Mouse (Mus musculus): ENCODE results near the gene Ngly1. TPM values are rescaled to one million over a fixed set of nuclear protein-coding genes. Genes with fewer than 3 reads are reported as not detected.

Gene Ngly1
- polyA plus RNA-seq, 1 experiment from 2014 or later: 18.0 TPM

GRCm38 (mm10) chr14:16243603-16244209, 5.4 kb upstream of the Ngly1 start:
- peak overlapping the region; percentile 92 for H3K27ac ChIP-seq
- H3K9me3 ChIP-seq: no peaks in the 10 kb centered on the region
- 0 out of 2 replicates have a peak, but pooled peaks cover 3% of the 10 kb centered on the region for H3K4me1 ChIP-seq
- 9% methylated on average over 10 of the region's 10 CpGs for WGBS
- H3K27me3 ChIP-seq (ENCODE audit: insufficient read depth, poor library complexity, severe bottlenecking): no peaks in the 10 kb centered on the region
- H3K4me3 ChIP-seq: peak overlapping the region; percentile 72
- no peak for DNase-seq (ENCODE audit: low spot score)
- peaks cover 4% of the 10 kb centered on the region; the same call in 1 of the 2 replicates for H3K36me3 ChIP-seq

- H3K9me3 ChIP-seq: no peaks in the 10 kb centered on the region
- 0 out of 2 replicates have a peak, but pooled peaks cover 3% of the 10 kb centered on the region for H3K4me1 ChIP-seq
- 0 out of 2 replicates have a peak overlapping the region, but pooled peaks have one; percentile 92 for H3K27ac ChIP-seq
- WGBS: 58% methylated on average over 2 of the region's 2 CpGs
- no peaks in the 10 kb centered on the region for H3K27me3 ChIP-seq (ENCODE audit: insufficient read depth, poor library complexity, severe bottlenecking)
- H3K4me3 ChIP-seq: no peak overlapping the region
- peaks cover 4% of the 10 kb centered on the region; the same call in 1 of the 2 replicates for H3K36me3 ChIP-seq
- DNase-seq (ENCODE audit: low spot score): no peak
Measured at GRCm38 (mm10) chr14:16244370-16244769, 4.7 kb upstream of the Ngly1 start.

DNA sequence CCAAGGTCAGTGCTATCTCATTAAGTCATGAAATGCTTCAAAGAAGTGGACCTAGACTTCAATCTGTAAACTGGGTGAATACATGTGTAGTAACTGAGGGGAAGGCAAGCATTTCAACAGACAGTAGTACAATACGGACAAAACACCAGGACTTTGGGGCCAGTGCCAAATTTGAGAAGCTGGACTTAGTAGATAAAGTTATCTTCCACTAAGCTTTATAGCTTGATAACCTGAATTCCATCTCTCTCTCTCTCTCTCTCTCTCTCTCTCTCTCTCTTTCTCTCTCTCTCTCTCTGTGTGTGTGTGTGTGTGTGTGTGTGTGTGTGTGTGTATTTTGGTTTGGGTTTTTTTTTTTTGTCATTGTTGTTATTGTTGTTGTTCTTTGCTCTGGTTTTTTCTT, 4.0 kb upstream of the Ngly1 start:
- 0 out of 2 replicates have a peak, but pooled peaks cover 3% of the 10 kb centered on the region for H3K4me1 ChIP-seq
- peaks cover 4% of the 10 kb centered on the region; the same call in 1 of the 2 replicates for H3K36me3 ChIP-seq
- H3K9me3 ChIP-seq: no peaks in the 10 kb centered on the region
- H3K27ac ChIP-seq: no peak overlapping the region
- WGBS: 37% methylated on average over 1 of the region's 1 CpGs
- no peak overlapping the region for H3K4me3 ChIP-seq
- no peaks in the 10 kb centered on the region for H3K27me3 ChIP-seq (ENCODE audit: insufficient read depth, poor library complexity, severe bottlenecking)
- no peak for DNase-seq (ENCODE audit: low spot score)

- no peak for DNase-seq (ENCODE audit: low spot score)
- 79% methylated on average over 2 of the region's 2 CpGs for WGBS
- Histone ChIP-seq H3K27ac (no peak overlapping the region), H3K4me1 (0 out of 2 replicates have a peak, but pooled peaks cover 3% of the 10 kb centered on the region), H3K9me3 (no peaks in the 10 kb centered on the region), H3K4me3 (no peak overlapping the region), H3K27me3 (ENCODE audit: insufficient read depth, poor library complexity, severe bottlenecking) (no peaks in the 10 kb centered on the region), H3K36me3 (no peaks in the 10 kb centered on the region)
Measured at GRCm38 (mm10) chr14:16246340-16246912, 2.7 kb upstream of the Ngly1 start.

GRCm38 (mm10) chr14:16248135-16248534, 945 bp upstream of the Ngly1 start:
- WGBS: 70% methylated on average over 3 of the region's 3 CpGs
- H3K27ac ChIP-seq: no peak overlapping the region
- H3K4me1 ChIP-seq: no peaks in the 10 kb centered on the region
- no peak overlapping the region for H3K4me3 ChIP-seq
- no peaks in the 10 kb centered on the region for H3K27me3 ChIP-seq (ENCODE audit: insufficient read depth, poor library complexity, severe bottlenecking)
- no peaks in the 10 kb centered on the region for H3K36me3 ChIP-seq
- no peak for DNase-seq (ENCODE audit: low spot score)
- H3K9me3 ChIP-seq: no peaks in the 10 kb centered on the region

GRCm38 (mm10) chr14:16248603-16249157, 400 bp upstream of the Ngly1 start:
- H3K27me3 ChIP-seq (ENCODE audit: insufficient read depth, poor library complexity, severe bottlenecking): no peaks in the 10 kb centered on the region
- no peak for DNase-seq (ENCODE audit: low spot score)
- H3K9me3 ChIP-seq: no peaks in the 10 kb centered on the region
- H3K27ac ChIP-seq: peak overlapping the region; percentile 99
- H3K4me3 ChIP-seq: peak overlapping the region; percentile 75
- no peaks in the 10 kb centered on the region for H3K36me3 ChIP-seq
- WGBS: 15% methylated on average over 9 of the region's 9 CpGs
- no peaks in the 10 kb centered on the region for H3K4me1 ChIP-seq

GRCm38 (mm10) chr14:16250099-16250498, 1.0 kb downstream of the Ngly1 start:
- WGBS: 77% methylated on average over 3 of the region's 3 CpGs
- DNase-seq (ENCODE audit: low spot score): no peak
- Histone ChIP-seq H3K4me1 (no peaks in the 10 kb centered on the region), H3K27ac (no peak overlapping the region; the same call in 1 of the 2 replicates), H3K27me3 (ENCODE audit: insufficient read depth, poor library complexity, severe bottlenecking) (no peaks in the 10 kb centered on the region), H3K36me3 (peaks cover 8% of the 10 kb centered on the region), H3K9me3 (no peaks in the 10 kb centered on the region), H3K4me3 (peak overlapping the region; percentile 75)

GRCm38 (mm10) chr14:16255745-16256144, 6.7 kb downstream of the Ngly1 start:
- Histone ChIP-seq H3K27me3 (ENCODE audit: insufficient read depth, poor library complexity, severe bottlenecking) (no peaks in the 10 kb centered on the region), H3K9me3 (no peaks in the 10 kb centered on the region), H3K36me3 (peaks cover 22% of the 10 kb centered on the region), H3K27ac (no peak overlapping the region), H3K4me3 (no peak overlapping the region), H3K4me1 (no peaks in the 10 kb centered on the region)
- 94% methylated on average over 3 of the region's 3 CpGs for WGBS
- DNase-seq (ENCODE audit: low spot score): no peak

- H3K27me3 ChIP-seq (ENCODE audit: insufficient read depth, poor library complexity, severe bottlenecking): no peaks in the 10 kb centered on the region
- peaks cover 23% of the 10 kb centered on the region for H3K36me3 ChIP-seq
- H3K9me3 ChIP-seq: no peaks in the 10 kb centered on the region
- DNase-seq (ENCODE audit: low spot score): no peak
- no peaks in the 10 kb centered on the region for H3K4me1 ChIP-seq
- H3K27ac ChIP-seq: no peak overlapping the region
- H3K4me3 ChIP-seq: no peak overlapping the region
- WGBS: 76% methylated on average over 2 of the region's 2 CpGs
Measured at GRCm38 (mm10) chr14:16256209-16256608, 7.1 kb downstream of the Ngly1 start.

DNA sequence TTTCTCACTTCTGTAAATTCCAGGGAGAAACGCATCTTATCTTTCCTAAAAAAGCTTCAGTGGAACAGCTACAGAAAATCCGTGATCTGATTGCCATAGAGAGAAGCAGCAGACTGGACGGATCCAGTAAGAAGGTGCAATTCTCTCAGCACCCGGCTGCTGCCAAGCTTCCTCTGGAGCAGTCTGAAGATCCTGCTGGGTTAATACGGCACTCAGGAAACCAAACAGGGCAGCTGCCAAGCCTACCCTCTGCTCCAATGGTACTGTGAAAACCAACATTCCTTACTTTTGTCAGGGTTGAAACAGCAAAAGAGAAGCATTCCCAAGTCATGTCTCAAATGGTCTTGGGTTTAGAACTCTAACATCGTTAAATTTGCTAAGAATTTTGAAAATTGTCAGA, 11.5 kb downstream of the Ngly1 start:
- WGBS: 79% methylated on average over 6 of the region's 6 CpGs
- DNase-seq (ENCODE audit: low spot score): no peak
- Histone ChIP-seq H3K4me3 (no peak overlapping the region), H3K27me3 (ENCODE audit: insufficient read depth, poor library complexity, severe bottlenecking) (no peaks in the 10 kb centered on the region), H3K9me3 (no peaks in the 10 kb centered on the region), H3K36me3 (peaks cover 15% of the 10 kb centered on the region), H3K4me1 (no peaks in the 10 kb centered on the region), H3K27ac (no peak overlapping the region)

GRCm38 (mm10) chr14:16261869-16262268, 12.8 kb downstream of the Ngly1 start:
- no peaks in the 10 kb centered on the region for H3K9me3 ChIP-seq
- H3K27me3 ChIP-seq (ENCODE audit: insufficient read depth, poor library complexity, severe bottlenecking): no peaks in the 10 kb centered on the region
- no peaks in the 10 kb centered on the region for H3K4me1 ChIP-seq
- no peak for DNase-seq (ENCODE audit: low spot score)
- no peak overlapping the region for H3K27ac ChIP-seq
- H3K4me3 ChIP-seq: no peak overlapping the region
- peaks cover 9% of the 10 kb centered on the region; the same call in 1 of the 2 replicates for H3K36me3 ChIP-seq
- 80% methylated on average over 3 of the region's 3 CpGs for WGBS

DNA sequence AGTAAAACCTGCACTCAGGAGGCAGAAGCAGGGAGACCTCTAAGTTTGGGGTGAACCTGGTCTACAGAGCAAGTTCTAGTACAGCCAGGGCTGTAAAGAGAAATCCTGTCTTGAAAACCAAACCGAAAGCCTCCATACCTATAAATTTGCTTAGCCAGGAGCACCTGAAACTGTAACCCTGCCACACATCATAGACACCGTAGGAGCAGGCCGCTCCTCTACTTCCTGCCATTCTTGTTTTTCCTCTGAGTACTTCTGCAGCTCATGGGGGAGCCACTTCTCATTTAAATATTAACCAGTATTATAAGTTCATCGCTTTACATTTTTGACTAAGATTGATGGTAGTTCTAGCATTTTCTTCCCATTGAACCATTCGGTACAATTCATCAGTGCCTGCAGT, 17.9 kb downstream of the Ngly1 start:
- Histone ChIP-seq H3K36me3 (peaks cover 4% of the 10 kb centered on the region; the same call in 1 of the 2 replicates), H3K27me3 (ENCODE audit: insufficient read depth, poor library complexity, severe bottlenecking) (no peaks in the 10 kb centered on the region), H3K9me3 (no peaks in the 10 kb centered on the region), H3K4me1 (no peaks in the 10 kb centered on the region), H3K4me3 (no peak overlapping the region), H3K27ac (no peak overlapping the region)
- DNase-seq (ENCODE audit: low spot score): no peak
- WGBS: 88% methylated on average over 5 of the region's 5 CpGs

DNA sequence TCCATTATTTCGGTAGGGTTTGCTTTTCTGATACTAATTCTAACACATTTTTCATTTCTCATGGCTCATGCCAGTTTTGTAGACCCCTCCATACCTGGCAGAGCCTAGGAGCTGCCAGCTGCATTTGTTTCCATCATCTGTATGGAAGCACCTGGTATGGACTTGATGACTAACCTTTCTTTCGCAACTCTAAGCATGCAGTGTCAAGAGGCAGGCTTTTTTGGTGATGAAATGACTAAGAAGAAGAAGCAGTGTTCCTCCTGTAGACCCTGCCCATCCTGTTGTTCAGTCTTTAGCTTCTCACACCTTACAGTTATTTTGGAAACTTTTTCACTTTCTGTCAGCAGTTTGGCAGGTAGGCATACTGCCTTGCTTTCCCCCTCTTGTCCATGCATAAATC, 20.7 kb downstream of the Ngly1 start:
- H3K4me1 ChIP-seq: no peaks in the 10 kb centered on the region
- H3K36me3 ChIP-seq: 0 out of 2 replicates have a peak, but pooled peaks cover 4% of the 10 kb centered on the region
- 85% methylated on average over 2 of the region's 2 CpGs for WGBS
- H3K9me3 ChIP-seq: no peaks in the 10 kb centered on the region
- no peak overlapping the region for H3K27ac ChIP-seq
- no peak overlapping the region for H3K4me3 ChIP-seq
- no peaks in the 10 kb centered on the region for H3K27me3 ChIP-seq (ENCODE audit: insufficient read depth, poor library complexity, severe bottlenecking)
- no peak for DNase-seq (ENCODE audit: low spot score)

Measured in heart, embryonic 10.5 days (tissue).